Mouse (Mus musculus) heart, embryonic 10.5 days (tissue): ENCODE results near the gene Tnnc1. TPM values are rescaled to one million over a fixed set of nuclear protein-coding genes. Genes with fewer than 3 reads are reported as not detected.
A peak's percentile ranks its signal among the peaks of the same experiment; 100 is the strongest.

Source experiments
- DNase-seq: peaks from one replicate; pipeline ENCODE4 v3.0.0-alpha.2; 2017; ENCODE audit warnings: low spot score
- H3K27ac ChIP-seq: fragments of 300-500 bp; sonication (generic); 2 replicates; pipeline ENCODE4 v1.5.1; 2016; ENCODE audit warnings: mild to moderate bottlenecking
- H3K27me3 ChIP-seq: fragments of 300-500 bp; sonication (generic); 2 replicates; pipeline ENCODE4 v1.6.1; 2016; ENCODE audit warnings: mild to moderate bottlenecking; ENCODE audit not compliant: poor library complexity, insufficient read depth, severe bottlenecking
- H3K36me3 ChIP-seq: fragments of 300-500 bp; sonication (generic); 2 replicates; pipeline ENCODE4 v1.6.1; 2016; ENCODE audit warnings: mild to moderate bottlenecking, moderate library complexity
- H3K4me1 ChIP-seq: fragments of 300-500 bp; sonication (generic); 2 replicates; pipeline ENCODE4 v1.6.1; 2016; ENCODE audit warnings: mild to moderate bottlenecking
- H3K4me3 ChIP-seq: fragments of 300-500 bp; sonication (generic); 2 replicates; pipeline ENCODE4 v1.5.1; 2016; ENCODE audit warnings: mild to moderate bottlenecking, moderate library complexity
- H3K9me3 ChIP-seq: fragments of 300-500 bp; sonication (generic); 2 replicates; pipeline ENCODE4 v1.6.1; 2016; ENCODE audit warnings: mild to moderate bottlenecking, moderate library complexity
- WGBS: fragments of 180-500 bp; shearing (Covaris S2); methylation state at CpG from one replicate; pipeline ENCODE4 v1.1.7; 2016; 5-methylcytosine and 5-hydroxymethylcytosine counted together
- polyA plus RNA-seq: library from polyadenylated mRNA; unstranded; fragments of >200 nt; fragmentation: Nextera tagmentation; extraction: Ambion mirVana; gene quantifications from 2 replicates; pipeline ENCODE4 v1.2.1, GENCODE M21; 2016

Tnnc1 gene
- polyA plus RNA-seq, 1 experiment from 2014 or later: 1,899 TPM

- Histone ChIP-seq H3K4me1 (peaks cover 71% of the 10 kb centered on the region), H3K36me3 (no peaks in the 10 kb centered on the region), H3K27me3 (no peaks in the 10 kb centered on the region), H3K4me3 (no peak overlapping the region), H3K27ac (peak overlapping the region; percentile 59), H3K9me3 (no peaks in the 10 kb centered on the region)
- DNase-seq: no peak
- 49% methylated on average over 8 of the region's 8 CpGs for WGBS
These were observed 22.3 kb downstream of the Tnnc1 start for GRCm38 (mm10) chr14:31230442-31230841.

- H3K4me1 ChIP-seq: peaks cover 62% of the 10 kb centered on the region
- H3K4me3 ChIP-seq: no peak overlapping the region
- 68% methylated on average over 13 of the region's 13 CpGs for WGBS
- H3K36me3 ChIP-seq: no peaks in the 10 kb centered on the region
- no peaks in the 10 kb centered on the region for H3K27me3 ChIP-seq
- DNase-seq: no peak
- peak overlapping the region; percentile 52; the same call in 1 of the 2 replicates for H3K27ac ChIP-seq
- no peaks in the 10 kb centered on the region for H3K9me3 ChIP-seq
These were observed 24.4 kb downstream of the Tnnc1 start for GRCm38 (mm10) chr14:31232404-31233069.

GRCm38 (mm10) chr14:31233070-31233995 is 25.2 kb downstream of the Tnnc1 start:
- no peaks in the 10 kb centered on the region for H3K27me3 ChIP-seq
- 59% methylated on average over 14 of the region's 14 CpGs for WGBS
- no peak overlapping the region for H3K4me3 ChIP-seq
- H3K9me3 ChIP-seq: no peaks in the 10 kb centered on the region
- H3K36me3 ChIP-seq: no peaks in the 10 kb centered on the region
- peaks cover 54% of the 10 kb centered on the region for H3K4me1 ChIP-seq
- peak overlapping the region; percentile 23; the same call in 1 of the 2 replicates for H3K27ac ChIP-seq
- DNase-seq: no peak

GRCm38 (mm10) chr14:31233996-31234591 is 26.0 kb downstream of the Tnnc1 start:
- Histone ChIP-seq H3K36me3 (no peaks in the 10 kb centered on the region), H3K27me3 (no peaks in the 10 kb centered on the region), H3K27ac (peak overlapping the region; percentile 23; the same call in 1 of the 2 replicates), H3K4me1 (peaks cover 46% of the 10 kb centered on the region), H3K4me3 (no peak overlapping the region; the same call in 1 of the 2 replicates), H3K9me3 (no peaks in the 10 kb centered on the region)
- DNase-seq: no peak
- WGBS: 14% methylated on average over 11 of the region's 11 CpGs

- 79% methylated on average over 7 of the region's 7 CpGs for WGBS
- Histone ChIP-seq H3K27me3 (no peaks in the 10 kb centered on the region), H3K9me3 (no peaks in the 10 kb centered on the region), H3K4me3 (no peak overlapping the region), H3K4me1 (peaks cover 20% of the 10 kb centered on the region), H3K27ac (no peak overlapping the region), H3K36me3 (no peaks in the 10 kb centered on the region)
- no peak for DNase-seq
These were observed 29.2 kb downstream of the Tnnc1 start for GRCm38 (mm10) chr14:31237101-31237882.

GRCm38 (mm10) chr14:31240528-31240927 is 32.4 kb downstream of the Tnnc1 start:
- Histone ChIP-seq H3K4me3 (no peak overlapping the region), H3K4me1 (no peaks in the 10 kb centered on the region), H3K9me3 (no peaks in the 10 kb centered on the region), H3K27me3 (no peaks in the 10 kb centered on the region), H3K27ac (no peak overlapping the region), H3K36me3 (no peaks in the 10 kb centered on the region)
- 73% methylated on average over 3 of the region's 3 CpGs for WGBS
- no peak for DNase-seq

GRCm38 (mm10) chr14:31244777-31245176 is 36.7 kb downstream of the Tnnc1 start:
- Histone ChIP-seq H3K9me3 (no peaks in the 10 kb centered on the region), H3K36me3 (no peaks in the 10 kb centered on the region), H3K27ac (no peak overlapping the region), H3K27me3 (no peaks in the 10 kb centered on the region), H3K4me3 (no peak overlapping the region), H3K4me1 (peaks cover 8% of the 10 kb centered on the region; the same call in 1 of the 2 replicates)
- no peak for DNase-seq
- WGBS: 81% methylated on average over 1 of the region's 1 CpGs

GRCm38 (mm10) chr14:31245946-31246345 is 37.8 kb downstream of the Tnnc1 start:
- WGBS: 64% methylated on average over 1 of the region's 1 CpGs
- Histone ChIP-seq H3K27ac (no peak overlapping the region), H3K4me1 (peaks cover 8% of the 10 kb centered on the region; the same call in 1 of the 2 replicates), H3K9me3 (no peaks in the 10 kb centered on the region), H3K27me3 (no peaks in the 10 kb centered on the region), H3K36me3 (no peaks in the 10 kb centered on the region), H3K4me3 (no peak overlapping the region)
- no peak for DNase-seq

- Histone ChIP-seq H3K4me3 (no peak overlapping the region), H3K27me3 (no peaks in the 10 kb centered on the region), H3K9me3 (no peaks in the 10 kb centered on the region), H3K4me1 (peaks cover 18% of the 10 kb centered on the region), H3K27ac (no peak overlapping the region), H3K36me3 (peaks cover 10% of the 10 kb centered on the region)
- 89% methylated on average over 6 of the region's 6 CpGs for WGBS
- DNase-seq: no peak
These were observed 40.3 kb downstream of the Tnnc1 start for GRCm38 (mm10) chr14:31248396-31248795.

GRCm38 (mm10) chr14:31250222-31251083 is 42.3 kb downstream of the Tnnc1 start:
- no peak for DNase-seq
- 20% methylated on average over 38 of the region's 38 CpGs for WGBS

GRCm38 (mm10) chr14:31251084-31251604 is 43.0 kb downstream of the Tnnc1 start, which contains the start of the genes Phf7 and Bap1:
TSS of gene Phf7 (minus strand) at chr14:31251317.
TSS of gene Bap1 (plus strand) at chr14:31251450.
- H3K4me1 ChIP-seq: peaks cover 18% of the 10 kb centered on the region
- WGBS: under 1% methylated on average over 70 of the region's 75 CpGs
- H3K27ac ChIP-seq: peak within 1 kb of the TSS; percentile 99
- peak; percentile 97 for DNase-seq
- no peaks in the 10 kb centered on the region for H3K9me3 ChIP-seq
- peak within 1 kb of the TSS; percentile 95 for H3K4me3 ChIP-seq
- H3K36me3 ChIP-seq: peaks cover 37% of the 10 kb centered on the region
- no peaks in the 10 kb centered on the region for H3K27me3 ChIP-seq

More at GRCm38 (mm10) chr14:31250222-31251083, 42.3 kb downstream of the Tnnc1 start:
- Histone ChIP-seq H3K9me3 (no peaks in the 10 kb centered on the region), H3K4me1 (peaks cover 18% of the 10 kb centered on the region), H3K4me3 (peak overlapping the region; percentile 95), H3K27me3 (no peaks in the 10 kb centered on the region), H3K36me3 (peaks cover 30% of the 10 kb centered on the region), H3K27ac (peak overlapping the region; percentile 99)
